ENCODE assay signal across 30 mouse cellular contexts in genomic region chr5:128899971-128900370, GRCm38 (mm10). TPM values are rescaled to one million over a fixed set of nuclear protein-coding genes. Genes with fewer than 3 reads are reported as not detected.
A peak's percentile ranks its signal among the peaks of the same experiment; 100 is the strongest.
DNase-seq lines count a peak whose midpoint lies in the region; ATAC-seq lines count a peak whose summit lies in the region.
"Had no signal": no experiment of that assay in that cellular context is flagged by ENCODE, and none has a peak within 500 bp of the region (broad histone marks: within the 10 kb centered on the region; RNA-seq: fewer than 3 reads in every experiment).

No protein-coding gene starts in this region.

- 53% methylated on average over 13 of the region's 13 CpGs for WGBS in hindbrain, embryonic 10.5 days
- WGBS in hindbrain, embryonic 14.5 days, result 56% methylated on average over 13 of the region's 13 CpGs
- WGBS in limb, embryonic 10.5 days, result 28% methylated on average over 13 of the region's 13 CpGs

- no peak for DNase-seq in hindbrain, embryonic 10.5 days (ENCODE audit: low spot score)
- no peak for DNase-seq in hindbrain, embryonic 14.5 days (ENCODE audit: low spot score)
- DNase-seq in retina, embryonic 14.5 days (ENCODE audit: low spot score), result peak; percentile 35
- DNase-seq in retina, postnatal 1 day, result no peak
- DNase-seq in limb, embryonic 10.5 days (ENCODE audit: low spot score), result peak; percentile 56
- no peak for DNase-seq in left cerebral cortex, adult 9 months (ENCODE audit: low spot score in 2 of 2)
- DNase-seq in spleen, postnatal 36 days (ENCODE audit: low spot score in 2 of 2), result no peak
- DNase-seq: adrenal gland, postnatal 10 days; cerebellum, adult 8-10 months; cerebellum, postnatal 25 days; gastrocnemius, postnatal 25 days; heart, adult 18-20 months; heart, postnatal 10 days; kidney, adult 2 months; kidney, postnatal 10 days; liver, embryonic 13.5 days; lung, adult 18-20 months; lung, postnatal 10 days; right cerebral cortex, postnatal 14 days; thymus, postnatal 25 days had no signal

- no peak overlapping the region for H3K4me2 ChIP-seq in hindbrain, embryonic 14.5 days (replicated peaks)
- H3K4me2 ChIP-seq: heart, embryonic 13.5 days; intestine, embryonic 15.5 days; limb, embryonic 15.5 days; liver, embryonic 13.5 days; midbrain, embryonic 15.5 days; neural tube, embryonic 12.5 days; stomach, embryonic 15.5 days had no signal

- no peaks in the 10 kb centered on the region for H3K36me3 ChIP-seq in hindbrain, embryonic 10.5 days
- H3K36me3 ChIP-seq in hindbrain, embryonic 14.5 days (replicated peaks; ENCODE audit: control insufficient read depth, insufficient read depth), result no peaks in the 10 kb centered on the region
- H3K36me3 ChIP-seq in limb, embryonic 10.5 days, result no peaks in the 10 kb centered on the region
- H3K36me3 ChIP-seq: G1E; heart, embryonic 13.5 days; intestine, embryonic 15.5 days; limb, embryonic 15.5 days; liver, embryonic 13.5 days; midbrain, embryonic 15.5 days; neural tube, embryonic 12.5 days; stomach, embryonic 15.5 days had no signal

- H3K9ac ChIP-seq in hindbrain, embryonic 14.5 days, result no peak overlapping the region
- H3K9ac ChIP-seq: heart, embryonic 13.5 days; intestine, embryonic 15.5 days; limb, embryonic 15.5 days; liver, embryonic 13.5 days; midbrain, embryonic 15.5 days; neural tube, embryonic 12.5 days; stomach, embryonic 15.5 days had no signal

- no peak for ATAC-seq in hindbrain, embryonic 14.5 days (ENCODE audit: low FRiP score)
- ATAC-seq: forebrain, embryonic 14.5 days; hindbrain, embryonic 16.5 days; intestine, embryonic 15.5 days; midbrain, embryonic 15.5 days had no signal

- no peak overlapping the region for H3K4me3 ChIP-seq in hindbrain, embryonic 10.5 days
- no peak overlapping the region for H3K4me3 ChIP-seq in hindbrain, embryonic 14.5 days (replicated peaks; ENCODE audit: low read length)
- peak overlapping the region; percentile 20; the same call in 1 of the 2 replicates for H3K4me3 ChIP-seq in limb, embryonic 10.5 days
- H3K4me3 ChIP-seq: heart, embryonic 13.5 days; intestine, embryonic 15.5 days; limb, embryonic 15.5 days; liver, embryonic 13.5 days; midbrain, embryonic 15.5 days; neural tube, embryonic 12.5 days; stomach, embryonic 15.5 days had no signal

- no peaks in the 10 kb centered on the region for H3K27me3 ChIP-seq in hindbrain, embryonic 10.5 days (ENCODE audit: insufficient read depth, poor library complexity, severe bottlenecking)
- H3K27me3 ChIP-seq in hindbrain, embryonic 14.5 days (ENCODE audit: control insufficient read depth, insufficient read depth, low read length), result no peaks in the 10 kb centered on the region
- H3K27me3 ChIP-seq in limb, embryonic 10.5 days (ENCODE audit: low read depth, poor library complexity, severe bottlenecking), result no peaks in the 10 kb centered on the region
- H3K27me3 ChIP-seq: intestine, embryonic 15.5 days; limb, embryonic 15.5 days; liver, embryonic 13.5 days; midbrain, embryonic 15.5 days; neural tube, embryonic 12.5 days; stomach, embryonic 15.5 days had no signal

- 0 out of 2 replicates have a peak, but pooled peaks cover 2% of the 10 kb centered on the region for H3K9me3 ChIP-seq in hindbrain, embryonic 10.5 days
- 0 out of 2 replicates have a peak, but pooled peaks cover 4% of the 10 kb centered on the region for H3K9me3 ChIP-seq in hindbrain, embryonic 14.5 days (ENCODE audit: control insufficient read depth, low read length)
- no peaks in the 10 kb centered on the region for H3K9me3 ChIP-seq in limb, embryonic 10.5 days (replicated peaks)
- H3K9me3 ChIP-seq: heart, embryonic 13.5 days; intestine, embryonic 15.5 days; limb, embryonic 15.5 days; liver, embryonic 13.5 days; neural tube, embryonic 12.5 days; stomach, embryonic 15.5 days had no signal

- H3K27ac ChIP-seq in hindbrain, embryonic 10.5 days, result peak overlapping the region; percentile 29; the same call in 1 of the 2 replicates
- H3K27ac ChIP-seq in hindbrain, embryonic 14.5 days, result no peak overlapping the region
- peak overlapping the region; percentile 77 for H3K27ac ChIP-seq in limb, embryonic 10.5 days
- H3K27ac ChIP-seq: heart, embryonic 13.5 days; intestine, embryonic 15.5 days; limb, embryonic 15.5 days; liver, embryonic 13.5 days; macrophage; midbrain, embryonic 15.5 days; neural tube, embryonic 12.5 days; stomach, embryonic 15.5 days had no signal

- H3K4me1 ChIP-seq in hindbrain, embryonic 10.5 days (replicated peaks), result peaks cover 38% of the 10 kb centered on the region
- H3K4me1 ChIP-seq in hindbrain, embryonic 14.5 days (replicated peaks; ENCODE audit: control insufficient read depth, insufficient read depth, low read length), result peaks cover 19% of the 10 kb centered on the region
- peaks cover 46% of the 10 kb centered on the region for H3K4me1 ChIP-seq in limb, embryonic 10.5 days
- H3K4me1 ChIP-seq: heart, embryonic 13.5 days; intestine, embryonic 15.5 days; limb, embryonic 15.5 days; liver, embryonic 13.5 days; stomach, embryonic 15.5 days had no signal

RNA-seq across cellular contexts. Expression of gene Rimbp2, which starts 53.3 kb away (rescaled TPM):
- 0.98 and 1.3 TPM in 2 replicates for polyA plus RNA-seq in hindbrain, embryonic 10.5 days (2016; fragmentation: Nextera tagmentation; extraction: Ambion mirVana)
- 8.1 and 8.9 TPM in 2 replicates for polyA plus RNA-seq in hindbrain, embryonic 14.5 days (2014; fragmentation: Nextera tagmentation; extraction: Ambion mirVana)
- 0.05 and 0.08 TPM in 2 replicates for polyA plus RNA-seq in limb, embryonic 10.5 days (2016; fragmentation: Nextera tagmentation; extraction: Ambion mirVana)
- polyA plus RNA-seq: G1E; liver, embryonic 13.5 days; macrophage had no signal

Comparison
In these comparisons a context has a peak if more than half of its experiments do, and no peak if none do; other contexts are left out.
1. DNase-seq: peak in retina, embryonic 14.5 days (single experiment) and limb, embryonic 10.5 days (single experiment); none in hindbrain, embryonic 10.5 days (single experiment), hindbrain, embryonic 14.5 days (single experiment), retina, postnatal 1 day (single experiment), left cerebral cortex, adult 9 months (0 of 2) and spleen, postnatal 36 days (0 of 2).